Mouse (Mus musculus) cerebellum, postnatal 10 days (tissue): ENCODE data around the gene Kcnn4.

Experiments
- DNase-seq, 2 experiments: peaks; one replicate each; pipeline ENCODE4 v3.0.0; 2021; ENCODE audit warnings: mixed read lengths in 2 of 2

The Kcnn4 gene

GRCm38 (mm10) chr7:24369731-24370541 is at the start of gene Kcnn4:
TSS of gene Kcnn4 (plus strand) at chr7:24370263.
- no peak for DNase-seq

- DNase-seq = no peak
Observed at GRCm38 (mm10) chr7:24322593-24322992, 47.5 kb upstream of the Kcnn4 start.

- DNase-seq = peak; percentile 68 to 70
Observed at GRCm38 (mm10) chr7:24325197-24325596, 44.9 kb upstream of the Kcnn4 start.

- DNase-seq = peak; percentile 16 to 28
Observed at GRCm38 (mm10) chr7:24325675-24326128, 44.4 kb upstream of the Kcnn4 start.

GRCm38 (mm10) chr7:24326273-24327135 is 43.6 kb upstream of the Kcnn4 start:
- DNase-seq = no peak

- no peak for DNase-seq
Observed at GRCm38 (mm10) chr7:24327281-24327975, 42.6 kb upstream of the Kcnn4 start.

GRCm38 (mm10) chr7:24333304-24333986 is 36.6 kb upstream of the Kcnn4 start, which contains the start of gene Tescl:
TSS of gene Tescl (minus strand) at chr7:24333936.
- DNase-seq = peak; percentile 43 to 48

- DNase-seq = peak; percentile 89 to 92
Observed at GRCm38 (mm10) chr7:24335699-24336309, 34.3 kb upstream of the Kcnn4 start.

- peak in 1 of 2 experiments; percentile 41 for DNase-seq
Observed at GRCm38 (mm10) chr7:24338241-24338640, 31.8 kb upstream of the Kcnn4 start.

GRCm38 (mm10) chr7:24343701-24344272 is 26.3 kb upstream of the Kcnn4 start:
- no peak for DNase-seq

GRCm38 (mm10) chr7:24346444-24346843 is 23.6 kb upstream of the Kcnn4 start:
- no peak for DNase-seq

- DNase-seq = no peak
Observed at GRCm38 (mm10) chr7:24348896-24349295, 21.2 kb upstream of the Kcnn4 start, which contains the start of gene Lypd5. TSS of gene Lypd5 (plus strand) at chr7:24349196.

GRCm38 (mm10) chr7:24355646-24356045 is 14.4 kb upstream of the Kcnn4 start:
- DNase-seq = no peak

GRCm38 (mm10) chr7:24356081-24356480 is 14.0 kb upstream of the Kcnn4 start:
- DNase-seq = no peak

GRCm38 (mm10) chr7:24357899-24358298 is 12.2 kb upstream of the Kcnn4 start:
- DNase-seq = peak; percentile 25 to 38

GRCm38 (mm10) chr7:24359269-24359668 is 10.8 kb upstream of the Kcnn4 start:
- DNase-seq = no peak

GRCm38 (mm10) chr7:24361001-24361400 is 9.1 kb upstream of the Kcnn4 start:
- no peak for DNase-seq

GRCm38 (mm10) chr7:24363228-24363627 is 6.8 kb upstream of the Kcnn4 start:
- DNase-seq = peak; percentile 72 to 78

GRCm38 (mm10) chr7:24364827-24365226 is 5.2 kb upstream of the Kcnn4 start:
- DNase-seq = peak; percentile 92 to 96

GRCm38 (mm10) chr7:24365258-24366014 is 4.6 kb upstream of the Kcnn4 start:
- no peak for DNase-seq
